Mouse (Mus musculus) liver, embryonic 16.5 days (tissue): ENCODE data around the gene Hist2h2aa1. TPM values are rescaled to one million over a fixed set of nuclear protein-coding genes. Genes with fewer than 3 reads are reported as not detected.
"Not testable (repeated sequence)": the region's sequence is repeated elsewhere in the genome, so short reads cannot be mapped to it uniquely, and the experiment has no call there.

Experiments
- ATAC-seq: fragments of 200-750 bp; cut with Nextera tagmentation; 2 replicates; pipeline ENCODE4 v1.8.0; 2017; ENCODE audit warnings: low read depth, mild to moderate bottlenecking, moderate number of reproducible peaks, moderate library complexity
- H3K27ac ChIP-seq: fragments of 300-500 bp; sonication (generic); 2 replicates; pipeline ENCODE4 v1.5.1; 2014; ENCODE audit warnings: mild to moderate bottlenecking, low read length
- H3K27me3 ChIP-seq: fragments of 300-500 bp; sonication (generic); 2 replicates; pipeline ENCODE4 v1.6.1; 2014; ENCODE audit warnings: low read depth, low read length, mixed read lengths; ENCODE audit not compliant: control insufficient read depth, insufficient read depth
- H3K36me3 ChIP-seq: fragments of 300-500 bp; sonication (generic); 2 replicates; pipeline ENCODE4 v1.6.1; 2014; ENCODE audit warnings: mild to moderate bottlenecking; ENCODE audit not compliant: control insufficient read depth, insufficient read depth
- H3K4me1 ChIP-seq: fragments of 300-500 bp; sonication (generic); 2 replicates; pipeline ENCODE4 v1.6.1; 2014; ENCODE audit warnings: low read depth, low read length, mixed read lengths; ENCODE audit not compliant: control insufficient read depth
- H3K4me2 ChIP-seq: fragments of 300-500 bp; sonication (generic); 2 replicates; pipeline ENCODE4 v1.6.1; 2014; ENCODE audit warnings: low read depth, low read length, mixed read lengths
- H3K4me3 ChIP-seq: fragments of 300-500 bp; sonication (generic); 2 replicates; pipeline ENCODE4 v1.5.1; 2014; ENCODE audit warnings: low read depth, mild to moderate bottlenecking, low read length
- H3K9ac ChIP-seq: fragments of 300-500 bp; sonication (generic); 2 replicates; pipeline ENCODE4 v1.6.1; 2014; ENCODE audit warnings: low read depth, low read length
- H3K9me3 ChIP-seq: fragments of 300-500 bp; sonication (generic); replicated peaks from 2 replicates; pipeline ENCODE4 v1.6.1; 2016; ENCODE audit warnings: low read length; ENCODE audit not compliant: control insufficient read depth
- WGBS: fragments of 180-500 bp; shearing (Covaris S2); extraction: QIAGEN DNeasy Blood & Tissue Kit; methylation state at CpG from one replicate; pipeline ENCODE4 v1.1.7; 2014; ENCODE audit not compliant: insufficient replicate concordance; 5-methylcytosine and 5-hydroxymethylcytosine counted together
- polyA plus RNA-seq: library from polyadenylated mRNA; unstranded; fragments of >200 nt; fragmentation: Nextera tagmentation; extraction: Ambion mirVana; gene quantifications from 2 replicates; pipeline ENCODE4 v1.2.1, GENCODE M21; 2015

Gene Hist2h2aa1
- 34.7 and 39.6 TPM in 2 replicates for polyA plus RNA-seq

DNA sequence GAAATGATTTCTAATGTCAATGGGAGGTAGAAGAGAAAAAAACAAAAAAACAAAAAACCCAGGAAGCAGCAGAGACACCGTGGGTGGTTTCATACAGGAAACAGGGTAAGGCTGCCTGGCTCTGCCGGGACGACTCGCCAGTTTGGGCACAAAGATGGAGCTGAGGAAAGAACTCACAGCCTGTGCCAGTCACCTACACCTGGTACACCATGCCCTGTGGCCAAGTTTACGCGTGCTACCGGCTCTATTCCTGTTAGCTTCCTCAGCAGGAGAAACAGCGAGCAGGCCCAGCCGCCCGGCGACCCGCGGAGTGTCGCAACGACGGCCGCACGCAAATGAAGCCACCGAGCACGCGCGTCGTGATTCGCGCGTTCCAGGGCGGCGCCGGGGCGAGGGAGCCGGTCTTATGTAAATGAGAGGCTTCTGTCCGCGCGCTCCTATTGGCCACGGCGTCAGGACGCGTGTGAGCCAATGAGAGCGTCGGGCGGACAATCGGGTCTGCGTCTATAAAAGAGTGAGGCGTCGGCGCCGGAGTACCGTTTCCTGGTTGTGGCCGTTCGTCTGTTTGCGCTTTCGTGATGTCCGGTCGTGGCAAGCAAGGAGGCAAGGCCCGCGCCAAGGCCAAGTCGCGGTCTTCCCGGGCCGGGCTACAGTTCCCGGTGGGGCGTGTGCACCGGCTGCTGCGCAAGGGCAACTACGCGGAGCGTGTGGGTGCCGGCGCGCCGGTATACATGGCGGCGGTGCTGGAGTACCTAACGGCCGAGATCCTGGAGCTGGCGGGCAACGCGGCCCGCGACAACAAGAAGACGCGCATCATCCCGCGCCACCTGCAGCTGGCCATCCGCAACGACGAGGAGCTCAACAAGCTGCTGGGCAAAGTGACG is at the start of gene Hist2h2aa1:
TSS of gene Hist2h2aa1 (plus strand) at position 495 of the 884 bp plus-strand sequence.
- H3K9ac ChIP-seq, result peak within 1 kb of the TSS; percentile 72
- not testable (repeated sequence) for H3K9me3 ChIP-seq, H3K27me3 ChIP-seq, H3K36me3 ChIP-seq
- 0% methylated on average over 25 of the region's 88 CpGs for WGBS
- H3K4me1 ChIP-seq, result peaks cover 42% of the 10 kb centered on the region
- peak; percentile 70 for ATAC-seq
- peak within 1 kb of the TSS; percentile 96 for H3K27ac ChIP-seq
- H3K4me2 ChIP-seq, result peak within 1 kb of the TSS; percentile 68
- H3K4me3 ChIP-seq, result peak within 1 kb of the TSS; percentile 61

DNA sequence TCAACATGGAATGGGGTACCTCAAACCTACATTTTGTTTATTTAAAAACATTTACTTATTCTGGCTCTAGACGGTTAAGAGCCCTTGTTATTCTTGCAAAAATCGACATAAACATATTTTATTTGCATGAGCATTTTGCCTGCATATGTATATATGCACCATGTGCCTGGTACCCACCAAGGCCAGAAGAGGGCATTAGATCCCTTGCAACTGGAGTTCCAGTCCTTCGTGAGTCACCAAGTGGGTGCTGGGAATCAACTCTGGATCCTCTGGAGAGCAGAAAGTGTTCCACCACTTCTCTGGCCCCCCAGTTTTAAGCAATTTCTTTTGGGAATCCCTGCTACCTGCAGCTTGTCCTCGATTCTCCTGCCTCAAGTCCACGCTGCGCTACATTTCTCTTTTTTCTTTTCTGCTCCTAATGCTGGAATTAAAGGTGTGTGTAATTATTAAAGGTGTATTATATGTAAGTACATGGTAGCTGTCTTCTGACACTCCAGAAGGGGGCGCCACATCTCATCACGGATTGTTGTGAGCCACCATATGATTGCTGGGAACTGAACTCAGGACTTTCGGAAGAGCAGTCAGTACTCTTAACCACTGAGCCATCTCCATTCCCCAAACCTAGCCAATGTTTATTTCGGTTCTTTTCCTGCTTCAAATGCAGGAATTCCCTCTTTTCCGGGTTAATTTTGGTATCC is 49.5 kb upstream of the Hist2h2aa1 start:
- no peaks in the 10 kb centered on the region for H3K9me3 ChIP-seq
- no peak for ATAC-seq

GRCm38 (mm10) chr3:96196437-96197128 is 48.7 kb upstream of the Hist2h2aa1 start:
- H3K9ac ChIP-seq, result peak overlapping the region; percentile 89

More for the DNA sequence above, 49.5 kb upstream of the Hist2h2aa1 start:
- Histone ChIP-seq H3K4me3 (no peak overlapping the region), H3K4me2 (no peak overlapping the region), H3K4me1 (peaks cover 22% of the 10 kb centered on the region), H3K27me3 (peaks cover 3% of the 10 kb centered on the region), H3K9ac (no peak overlapping the region), H3K27ac (no peak overlapping the region), H3K36me3 (no peaks in the 10 kb centered on the region)
- WGBS, result 85% methylated on average over 11 of the region's 11 CpGs

GRCm38 (mm10) chr3:96197129-96197749 is 48.1 kb upstream of the Hist2h2aa1 start:
- H3K9ac ChIP-seq, result peak overlapping the region; percentile 89
- H3K4me1 ChIP-seq, result peaks cover 22% of the 10 kb centered on the region
- no peaks in the 10 kb centered on the region for H3K36me3 ChIP-seq
- under 1% methylated on average over 50 of the region's 50 CpGs for WGBS
- peak overlapping the region; percentile 99 for H3K4me2 ChIP-seq
- H3K9me3 ChIP-seq, result no peaks in the 10 kb centered on the region
- H3K27ac ChIP-seq, result peak overlapping the region; percentile 92
- peak overlapping the region; percentile 84 for H3K4me3 ChIP-seq
- H3K27me3 ChIP-seq, result peaks cover 3% of the 10 kb centered on the region
- peak; percentile 91 for ATAC-seq

More at GRCm38 (mm10) chr3:96196437-96197128, 48.7 kb upstream of the Hist2h2aa1 start:
- H3K27ac ChIP-seq, result peak overlapping the region; percentile 92
- H3K27me3 ChIP-seq, result peaks cover 3% of the 10 kb centered on the region
- no peaks in the 10 kb centered on the region for H3K9me3 ChIP-seq
- no peaks in the 10 kb centered on the region for H3K36me3 ChIP-seq
- H3K4me2 ChIP-seq, result peak overlapping the region; percentile 99
- 16% methylated on average over 27 of the region's 27 CpGs for WGBS
- H3K4me3 ChIP-seq, result peak overlapping the region; percentile 84
- ATAC-seq, result no peak
- H3K4me1 ChIP-seq, result peaks cover 22% of the 10 kb centered on the region

GRCm38 (mm10) chr3:96198181-96198580 is 47.1 kb upstream of the Hist2h2aa1 start:
- Histone ChIP-seq H3K9ac (0 out of 2 replicates have a peak overlapping the region, but pooled peaks have one; percentile 89), H3K36me3 (no peaks in the 10 kb centered on the region), H3K4me2 (peak overlapping the region; percentile 99), H3K9me3 (no peaks in the 10 kb centered on the region), H3K4me3 (peak overlapping the region; percentile 84), H3K27ac (peak overlapping the region; percentile 16; the same call in 1 of the 2 replicates), H3K4me1 (peaks cover 22% of the 10 kb centered on the region), H3K27me3 (peaks cover 3% of the 10 kb centered on the region)
- ATAC-seq, result no peak
- 6% methylated on average over 6 of the region's 6 CpGs for WGBS

- ATAC-seq, H3K27ac ChIP-seq, H3K9me3 ChIP-seq, H3K4me3 ChIP-seq, H3K27me3 ChIP-seq, H3K4me2 ChIP-seq, H3K9ac ChIP-seq, H3K36me3 ChIP-seq: not testable (repeated sequence)
- H3K4me1 ChIP-seq, result peaks cover 22% of the 10 kb centered on the region
- 7% methylated on average over 7 of the region's 8 CpGs for WGBS
Observed at GRCm38 (mm10) chr3:96198601-96199251, 46.6 kb upstream of the Hist2h2aa1 start.

DNA sequence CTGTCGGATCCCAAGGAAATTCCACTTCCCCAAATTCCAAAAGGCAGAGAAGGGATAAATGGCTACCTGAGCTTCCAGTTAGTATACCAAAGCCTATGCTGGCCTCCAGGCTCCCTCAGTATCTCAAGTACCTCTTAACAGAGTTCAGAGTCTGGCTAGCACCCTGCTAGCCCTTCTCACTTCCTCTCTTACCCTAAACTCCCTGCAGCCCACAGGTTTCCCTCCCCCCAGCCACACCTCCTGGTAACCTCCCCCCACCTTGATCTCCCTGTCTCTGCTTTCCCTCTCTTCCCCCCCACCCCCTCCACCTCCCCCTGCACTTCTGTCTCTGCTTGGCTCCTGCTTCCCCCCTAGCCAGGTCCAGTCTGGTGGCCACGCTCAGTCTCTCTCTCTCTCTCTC is 45.6 kb upstream of the Hist2h2aa1 start:
- Histone ChIP-seq H3K9ac (no peak overlapping the region), H3K4me3 (no peak overlapping the region), H3K36me3 (no peaks in the 10 kb centered on the region), H3K27ac (no peak overlapping the region), H3K27me3 (no peaks in the 10 kb centered on the region), H3K9me3 (no peaks in the 10 kb centered on the region), H3K4me2 (no peak overlapping the region), H3K4me1 (peaks cover 22% of the 10 kb centered on the region)
- no peak for ATAC-seq
- WGBS, result 48% methylated on average over 2 of the region's 2 CpGs

GRCm38 (mm10) chr3:96207819-96208218 is 37.5 kb upstream of the Hist2h2aa1 start:
- H3K4me1 ChIP-seq, result no peaks in the 10 kb centered on the region; the same call in 1 of the 2 replicates
- H3K4me2 ChIP-seq, result no peak overlapping the region
- no peak for ATAC-seq
- H3K9ac ChIP-seq, result no peak overlapping the region
- 64% methylated on average over 3 of the region's 3 CpGs for WGBS
- H3K4me3 ChIP-seq, result no peak overlapping the region
- no peaks in the 10 kb centered on the region for H3K27me3 ChIP-seq
- H3K27ac ChIP-seq, result no peak overlapping the region
- H3K36me3 ChIP-seq, result no peaks in the 10 kb centered on the region
- H3K9me3 ChIP-seq, result no peaks in the 10 kb centered on the region
